Mouse (Mus musculus): ENCODE measurements at regions not wholly inside any gene's neighbourhood (a gene's known extent, or its start where the extent isn't known, plus 50 kb on each side); places are given as distances from the start of the nearest gene placed in this dataset.
"Not testable (repeated sequence)": the region's sequence is repeated elsewhere in the genome, so short reads cannot be mapped to it uniquely, and the experiment has no call there.

DNA sequence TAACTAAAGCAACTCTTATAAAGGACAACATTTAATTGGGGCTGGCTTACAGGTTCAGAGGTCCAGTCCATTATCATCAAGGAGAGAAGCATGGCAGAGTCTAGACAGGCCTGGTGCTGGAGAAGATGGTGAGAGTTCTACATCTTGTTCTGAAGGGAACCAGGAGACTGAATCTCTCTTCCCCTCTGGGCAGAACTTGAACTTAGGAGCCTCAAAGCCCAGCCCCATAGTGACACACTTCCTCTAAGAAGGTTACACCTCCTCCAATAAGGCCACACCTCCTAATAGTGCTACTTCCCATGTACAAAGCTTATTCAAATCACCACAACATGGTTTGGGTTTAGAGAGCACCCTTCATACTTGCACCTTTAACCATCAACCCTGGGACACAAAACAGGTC is 136.5 kb upstream of the Nabp1 start:
- intact Hi-C loops (cut with DNase I), result no loop called here
- no peak for DNase-seq (ENCODE audit: low spot score)

- DNase-seq (ENCODE audit: low spot score), result no peak
- intact Hi-C loops (cut with DNase I), result no loop called here
These were observed 131.1 kb upstream of the Nabp1 start for GRCm38 (mm10) chr1:51609295-51609694.

GRCm38 (mm10) chr1:51607437-51607855 is 129.2 kb upstream of the Nabp1 start:
- DNase-seq (ENCODE audit: low spot score), result no peak

GRCm38 (mm10) chr1:51602071-51602470 is 123.8 kb upstream of the Nabp1 start:
- no peak for DNase-seq (ENCODE audit: low spot score)
- intact Hi-C loops (cut with DNase I), result no loop called here

More at GRCm38 (mm10) chr1:51607437-51607855, 129.2 kb upstream of the Nabp1 start:
- intact Hi-C loops (cut with DNase I), result no loop called here

- DNase-seq (ENCODE audit: low spot score), result no peak
- intact Hi-C loops (cut with DNase I), result no loop called here
These were observed 122.2 kb upstream of the Nabp1 start for GRCm38 (mm10) chr1:51600425-51600824.

DNA sequence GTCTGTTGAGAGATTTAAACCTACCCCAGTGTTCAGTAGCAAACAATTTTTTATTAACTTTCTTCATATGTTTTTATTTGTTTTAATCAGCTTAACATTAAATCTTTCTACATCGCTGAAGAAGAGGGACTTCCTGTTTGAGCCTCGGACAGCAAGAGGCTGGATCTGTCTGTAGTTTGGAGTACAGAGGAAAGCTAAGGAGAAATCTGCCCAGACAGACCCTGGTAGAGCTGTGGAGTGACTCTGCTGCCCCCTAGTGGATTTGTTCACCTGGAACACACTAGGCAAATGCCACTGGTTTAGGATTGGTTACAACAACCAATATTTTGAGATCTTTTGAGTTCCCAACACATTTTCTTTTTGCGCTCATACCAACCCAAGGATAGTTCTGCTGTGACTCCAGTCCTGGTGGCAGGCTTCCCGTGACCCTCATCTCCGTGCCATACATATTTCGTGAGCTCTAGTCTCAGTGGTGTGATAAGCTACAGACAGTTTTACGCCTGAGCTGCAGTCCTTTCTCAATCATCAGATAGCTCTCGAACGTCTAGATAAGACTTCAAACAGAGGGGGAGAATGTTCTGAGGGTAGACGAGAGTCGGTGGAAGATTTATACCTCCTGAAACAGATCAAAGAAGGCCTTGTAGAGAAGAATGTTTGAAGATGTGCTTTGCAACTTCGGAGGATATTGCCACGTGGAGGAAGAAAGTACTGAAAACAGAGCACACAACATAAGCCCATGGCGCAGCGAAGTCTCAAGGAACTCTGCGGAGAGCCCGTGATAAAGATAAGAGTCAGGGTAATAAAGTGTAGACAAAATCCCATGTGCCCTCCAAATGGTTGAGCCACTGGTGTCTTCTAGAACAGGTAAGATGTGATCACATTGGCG is 119.0 kb upstream of the Nabp1 start:
- peak; percentile 29 for DNase-seq (ENCODE audit: low spot score)
- intact Hi-C loops (cut with DNase I), result loop anchor here (1.0 to 5.0 kb wide), 2 partner anchors 138 to 635 kb away; no protein-coding TSS in a partner anchor

DNA sequence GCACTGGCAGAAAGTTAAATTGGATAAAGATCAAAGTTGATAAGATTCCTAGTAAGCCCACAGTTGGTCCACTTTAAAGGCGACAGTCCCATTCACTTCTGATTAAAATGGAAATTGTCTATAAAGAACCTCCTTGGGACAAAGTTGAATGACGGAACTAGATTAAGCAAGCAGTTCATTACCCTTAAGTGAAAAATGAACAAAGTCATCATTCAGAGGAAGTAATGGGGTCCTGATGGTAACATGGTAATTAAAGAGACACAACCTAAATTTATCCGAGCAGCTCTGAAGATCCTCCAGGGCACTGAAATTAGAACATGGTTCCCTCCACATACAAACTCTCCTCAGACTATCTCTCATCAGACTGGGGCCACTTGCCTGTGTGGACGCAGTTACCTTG is 116.4 kb upstream of the Nabp1 start:
- intact Hi-C loops (cut with DNase I), result loop anchor here (5.0 kb wide), 1 partner anchor 632 kb away; no protein-coding TSS in a partner anchor
- no peak for DNase-seq (ENCODE audit: low spot score)

- DNase-seq (ENCODE audit: low spot score), result no peak
- intact Hi-C loops (cut with DNase I), result no loop called here
These were observed 115.6 kb upstream of the Nabp1 start for GRCm38 (mm10) chr1:51593621-51594441.

DNA sequence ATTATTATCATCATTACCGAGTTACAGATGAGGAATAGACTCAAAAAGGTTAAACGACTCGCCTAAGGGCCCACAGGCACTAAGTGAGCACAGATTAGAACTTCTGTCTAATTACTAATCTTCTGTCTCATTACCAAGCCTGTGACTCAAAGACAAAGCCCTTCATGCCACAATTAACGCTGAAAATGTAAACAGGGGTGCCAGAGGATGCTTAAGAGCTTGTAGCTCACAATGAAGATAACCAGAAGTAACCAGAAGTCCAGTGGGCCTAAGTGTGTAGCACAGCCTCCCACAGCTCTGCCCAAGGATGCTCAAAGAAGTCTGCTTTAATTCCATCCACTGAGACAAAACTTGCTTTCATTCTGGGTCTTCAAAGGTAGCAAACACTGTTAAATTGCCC is 113.7 kb upstream of the Nabp1 start:
- DNase-seq (ENCODE audit: low spot score), result no peak
- intact Hi-C loops (cut with DNase I), result no loop called here

DNA sequence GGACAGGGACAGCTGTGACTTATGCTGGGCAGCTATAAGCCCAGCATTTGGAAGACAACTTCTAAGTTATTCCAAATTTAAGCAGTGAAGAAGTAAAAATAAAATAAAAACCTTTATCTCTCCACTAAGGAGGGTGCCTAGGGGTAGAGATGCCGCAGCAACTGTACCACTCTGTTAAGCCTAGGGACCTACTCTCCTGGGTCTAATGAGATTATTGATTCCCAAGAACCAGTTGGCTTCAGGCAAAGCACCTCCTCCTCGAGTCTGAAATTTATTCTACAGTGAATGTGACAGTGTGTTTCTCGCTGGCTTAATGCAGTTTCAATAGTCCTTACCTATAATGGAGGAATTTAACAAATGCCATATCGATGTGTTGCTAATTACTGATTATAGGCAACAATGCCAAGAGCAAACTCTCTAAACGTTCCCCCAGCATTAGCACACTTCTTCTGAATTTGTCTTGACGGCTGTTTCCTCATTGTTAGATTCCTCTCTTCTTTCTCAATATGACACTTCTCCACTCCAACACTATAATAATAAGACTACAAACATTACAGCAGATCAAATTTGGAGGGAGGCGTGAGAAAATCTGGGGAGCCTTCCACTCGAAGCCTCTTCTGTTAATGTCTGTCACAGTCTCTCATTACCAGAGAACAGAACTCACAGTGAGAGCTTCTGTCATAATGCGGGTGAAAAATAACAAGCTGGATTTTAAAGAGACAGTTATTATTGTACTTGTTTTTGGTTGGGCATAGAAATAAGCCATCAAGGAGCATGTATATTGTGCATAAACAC is 112.6 kb upstream of the Nabp1 start:
- intact Hi-C loops (cut with DNase I), result no loop called here
- DNase-seq (ENCODE audit: low spot score), result no peak

GRCm38 (mm10) chr1:51584925-51585424 is 106.8 kb upstream of the Nabp1 start:
- no peak for DNase-seq (ENCODE audit: low spot score)
- intact Hi-C loops (cut with DNase I), result no loop called here

GRCm38 (mm10) chr1:51583871-51584270 is 105.6 kb upstream of the Nabp1 start:
- intact Hi-C loops (cut with DNase I), result no loop called here
- no peak for DNase-seq (ENCODE audit: low spot score)

GRCm38 (mm10) chr1:51580074-51580473 is 101.8 kb upstream of the Nabp1 start:
- intact Hi-C loops (cut with DNase I), result no loop called here
- no peak for DNase-seq (ENCODE audit: low spot score)

DNA sequence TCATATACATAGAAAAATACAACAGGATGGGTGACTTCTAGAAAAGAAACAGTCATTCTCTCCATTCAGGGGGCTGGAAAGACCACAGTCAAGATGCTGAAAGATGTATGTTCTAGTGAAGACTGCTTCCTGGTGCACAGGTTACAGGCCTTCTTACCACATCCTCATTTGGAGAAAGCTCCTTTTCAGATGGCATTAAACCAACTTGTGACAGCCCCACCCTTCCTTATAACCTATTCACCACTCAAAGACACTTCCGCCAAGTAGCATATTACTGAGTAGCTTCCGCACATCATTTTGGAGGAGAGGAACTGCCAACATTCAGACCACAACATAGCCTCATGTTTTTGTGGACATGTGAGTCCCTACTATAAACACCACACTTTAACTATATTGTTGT is 99.5 kb upstream of the Nabp1 start:
- no peak for DNase-seq (ENCODE audit: low spot score)
- intact Hi-C loops (cut with DNase I), result no loop called here

- no peak for DNase-seq (ENCODE audit: low spot score)
- intact Hi-C loops (cut with DNase I), result no loop called here
These were observed 94.3 kb upstream of the Nabp1 start for GRCm38 (mm10) chr1:51572314-51573078.

GRCm38 (mm10) chr1:51569625-51570024 is 91.4 kb upstream of the Nabp1 start:
- no peak for DNase-seq (ENCODE audit: low spot score)
- intact Hi-C loops (cut with DNase I), result no loop called here

GRCm38 (mm10) chr1:51566170-51566649 is 88.0 kb upstream of the Nabp1 start:
- intact Hi-C loops (cut with DNase I), result no loop called here
- DNase-seq (ENCODE audit: low spot score), result no peak

DNA sequence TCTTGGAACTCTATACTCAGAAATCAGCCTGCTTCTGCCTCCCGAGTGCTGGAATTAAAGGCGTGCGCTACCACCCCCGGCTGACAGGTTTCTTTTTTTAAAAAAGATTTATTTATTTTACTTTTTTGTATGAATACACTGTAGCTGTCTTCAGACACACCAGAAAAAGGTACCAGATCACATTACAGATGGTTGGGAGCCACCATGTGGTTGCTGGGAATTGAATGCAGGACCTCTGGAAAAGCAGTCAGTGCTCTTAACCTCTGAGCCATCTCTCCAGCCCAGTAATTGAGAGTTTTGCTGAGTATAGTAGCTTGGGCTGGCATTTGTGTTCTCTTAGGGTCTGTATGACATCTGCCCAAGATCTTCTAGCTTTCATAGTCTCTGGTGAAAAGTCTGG is 78.4 kb upstream of the Nabp1 start:
- intact Hi-C loops (cut with DNase I), result loop anchor here (2.0 kb wide), 1 partner anchor 90 kb away; no protein-coding TSS in a partner anchor
- not testable (repeated sequence) for DNase-seq (ENCODE audit: low spot score)

DNA sequence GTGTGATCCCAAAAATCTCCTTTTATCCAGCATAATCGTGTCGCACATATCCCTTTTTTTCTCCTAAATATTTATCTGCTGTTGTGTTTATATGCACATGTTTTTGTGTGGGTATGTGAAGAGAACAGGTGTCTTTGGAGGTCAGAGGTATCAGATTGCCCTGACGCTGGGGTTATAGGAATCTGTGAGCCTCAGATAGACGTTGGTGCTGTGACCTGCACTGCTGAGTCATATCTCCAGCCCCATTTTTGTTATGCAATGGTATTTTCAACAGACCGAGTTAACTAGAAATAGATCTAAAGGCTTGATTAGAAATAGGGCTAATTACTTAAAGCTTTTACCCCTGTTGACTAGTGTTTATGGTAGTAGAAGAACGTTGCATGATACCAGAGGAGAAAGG is 75.5 kb upstream of the Nabp1 start:
- intact Hi-C loops (cut with DNase I), result no loop called here
- DNase-seq (ENCODE audit: low spot score), result no peak
